Mouse (Mus musculus) E14TG2a.4 (cell line): ENCODE measurements around the gene Fbxo7.

Experiments used
- H3K27me3 ChIP-seq: 2 replicates; pipeline ENCODE4 v1.6.1; 2014; ENCODE audit warnings: low read length, control low read depth; ENCODE audit not compliant: insufficient read depth
- H3K36me3 ChIP-seq: 2 replicates; pipeline ENCODE4 v1.6.1; 2014; ENCODE audit warnings: low read length, control low read depth; ENCODE audit not compliant: insufficient read depth
- H3K4me1 ChIP-seq: replicated peaks from 2 replicates; pipeline ENCODE4 v1.6.1; 2014; ENCODE audit warnings: low read depth, low read length, control low read depth
- H3K4me3 ChIP-seq: replicated peaks from 2 replicates; pipeline ENCODE4 v1.5.1; 2014; ENCODE audit warnings: mild to moderate bottlenecking, low read length
- H3K9me3 ChIP-seq: 2 replicates; pipeline ENCODE4 v1.6.1; 2014; ENCODE audit warnings: low read length, control low read depth
- CTCF ChIP-seq: conservative IDR thresholded peaks from 2 replicates; pipeline ENCODE4 v1.5.1; 2014; ENCODE audit warnings: low read length
- NANOG ChIP-seq: IDR thresholded peaks from 2 replicates; pipeline ENCODE4 v1.6.1; 2014; ENCODE audit warnings: borderline replicate concordance, low read length, mixed read lengths
- POU5F1 ChIP-seq: IDR thresholded peaks from 2 replicates; pipeline ENCODE4 v1.6.1; 2014; ENCODE audit warnings: low read length, borderline replicate concordance

Fbxo7 gene

GRCm38 (mm10) chr10:86009688-86010087 lies 12.1 kb upstream of the Fbxo7 start:
- Histone ChIP-seq H3K9me3 (no peaks in the 10 kb centered on the region), H3K4me1 (no peaks in the 10 kb centered on the region), H3K4me3 (no peak overlapping the region), H3K36me3 (no peaks in the 10 kb centered on the region), H3K27me3 (0 out of 2 replicates have a peak, but pooled peaks cover 10% of the 10 kb centered on the region)
- TF ChIP-seq CTCF: no peak
- no peak for TF ChIP-seq POU5F1
- TF ChIP-seq NANOG: no peak

- H3K36me3 ChIP-seq: no peaks in the 10 kb centered on the region
- no peak overlapping the region for H3K4me3 ChIP-seq
- 0 out of 2 replicates have a peak, but pooled peaks cover 10% of the 10 kb centered on the region for H3K27me3 ChIP-seq
- TF ChIP-seq POU5F1: no peak
- TF ChIP-seq CTCF: no peak
- no peak for TF ChIP-seq NANOG
- H3K4me1 ChIP-seq: no peaks in the 10 kb centered on the region
- H3K9me3 ChIP-seq: no peaks in the 10 kb centered on the region
These were observed 11.1 kb upstream of the Fbxo7 start for GRCm38 (mm10) chr10:86010636-86011035.

GRCm38 (mm10) chr10:86011172-86011571 lies 10.6 kb upstream of the Fbxo7 start:
- H3K36me3 ChIP-seq: no peaks in the 10 kb centered on the region
- H3K27me3 ChIP-seq: 0 out of 2 replicates have a peak, but pooled peaks cover 10% of the 10 kb centered on the region
- 0 out of 2 replicates have a peak, but pooled peaks cover 3% of the 10 kb centered on the region for H3K4me1 ChIP-seq
- H3K9me3 ChIP-seq: no peaks in the 10 kb centered on the region
- H3K4me3 ChIP-seq: no peak overlapping the region
- TF ChIP-seq NANOG (no peak), POU5F1 (no peak), CTCF (no peak)

- 0 out of 2 replicates have a peak, but pooled peaks cover 10% of the 10 kb centered on the region for H3K27me3 ChIP-seq
- H3K4me3 ChIP-seq: no peak within 1 kb of the TSS
- no peaks in the 10 kb centered on the region for H3K36me3 ChIP-seq
- TF ChIP-seq CTCF: no peak
- TF ChIP-seq NANOG: no peak
- no peak for TF ChIP-seq POU5F1
- H3K9me3 ChIP-seq: no peaks in the 10 kb centered on the region
- H3K4me1 ChIP-seq: peaks cover 7% of the 10 kb centered on the region
These were observed 10.0 kb upstream of the Fbxo7 start, which contains the start of gene Bpifc for GRCm38 (mm10) chr10:86011781-86012180. Gene Bpifc, minus strand, starts transcription at chr10:86011895.

GRCm38 (mm10) chr10:86017781-86018180 lies 4.0 kb upstream of the Fbxo7 start:
- Histone ChIP-seq H3K9me3 (no peaks in the 10 kb centered on the region), H3K4me3 (no peak overlapping the region; the same call in 1 of the 2 replicates), H3K36me3 (no peaks in the 10 kb centered on the region), H3K4me1 (peaks cover 53% of the 10 kb centered on the region), H3K27me3 (no peaks in the 10 kb centered on the region)
- no peak for TF ChIP-seq NANOG

- H3K36me3 ChIP-seq: no peaks in the 10 kb centered on the region
- H3K4me1 ChIP-seq: peaks cover 64% of the 10 kb centered on the region
- peak overlapping the region; percentile 24; the same call in 1 of the 2 replicates for H3K4me3 ChIP-seq
- H3K27me3 ChIP-seq: no peaks in the 10 kb centered on the region
- H3K9me3 ChIP-seq: no peaks in the 10 kb centered on the region
- TF ChIP-seq NANOG (peak; percentile 26; the same call in 1 of the 2 replicates), POU5F1 (no peak)
These were observed 3.0 kb upstream of the Fbxo7 start for GRCm38 (mm10) chr10:86018813-86019212.

- Histone ChIP-seq H3K27me3 (no peaks in the 10 kb centered on the region), H3K4me1 (peaks cover 66% of the 10 kb centered on the region), H3K36me3 (peaks cover 20% of the 10 kb centered on the region), H3K4me3 (peak overlapping the region; percentile 93), H3K9me3 (no peaks in the 10 kb centered on the region)
- no peak for TF ChIP-seq NANOG
- TF ChIP-seq CTCF: no peak
- TF ChIP-seq POU5F1: no peak
These were observed 394 bp upstream of the Fbxo7 start for GRCm38 (mm10) chr10:86021408-86021748.

- H3K36me3 ChIP-seq: peaks cover 24% of the 10 kb centered on the region
- H3K4me3 ChIP-seq: peak overlapping the region; percentile 93
- no peaks in the 10 kb centered on the region for H3K9me3 ChIP-seq
- no peak for TF ChIP-seq POU5F1
- H3K4me1 ChIP-seq: peaks cover 57% of the 10 kb centered on the region
- H3K27me3 ChIP-seq: no peaks in the 10 kb centered on the region
These were observed 673 bp downstream of the Fbxo7 start for GRCm38 (mm10) chr10:86022474-86022816.

GRCm38 (mm10) chr10:86023149-86023548 lies 1.4 kb downstream of the Fbxo7 start:
- no peak for TF ChIP-seq CTCF
- no peak for TF ChIP-seq NANOG
- TF ChIP-seq POU5F1: no peak
- Histone ChIP-seq H3K36me3 (peaks cover 29% of the 10 kb centered on the region), H3K27me3 (no peaks in the 10 kb centered on the region), H3K9me3 (no peaks in the 10 kb centered on the region), H3K4me3 (peak overlapping the region; percentile 93), H3K4me1 (peaks cover 50% of the 10 kb centered on the region)
